Mouse (Mus musculus) megakaryocyte-erythroid progenitor cell, adult 5-6 weeks (primary cell): Measurements from ENCODE around the gene Slc25a34. TPM values are rescaled to one million over a fixed set of nuclear protein-coding genes. Genes with fewer than 3 reads are reported as not detected.

Experiments used
- ATAC-seq: replicated peaks from 2 replicates; pipeline ENCODE4 v1.8.0; 2016; ENCODE audit warnings: mild to moderate bottlenecking, inconsistent platforms; ENCODE audit not compliant: severe bottlenecking, poor library complexity, low FRiP score, low TSS enrichment
- total RNA-seq, 2 experiments: library from RNA; stranded (forward) in 1 of 2; stranded (reverse) in 1 of 2; fragments of 200-1000, 215-1000 nt in 1 of 2; fragments of >200 nt in 1 of 2; fragmentation: Nextera tagmentation in 1 of 2; gene quantifications; 2 replicates each; pipeline ENCODE4 v1.2.3; 2014 to 2017

The Slc25a34 gene
- total RNA-seq, 2 experiments from 2014 or later: not detected

- no peak for ATAC-seq
These were observed 26.8 kb downstream of the Slc25a34 start for GRCm38 (mm10) chr4:141596700-141597328.

GRCm38 (mm10) chr4:141595605-141596268 lies 27.9 kb downstream of the Slc25a34 start:
- no peak for ATAC-seq

- no peak for ATAC-seq
These were observed 28.5 kb downstream of the Slc25a34 start for GRCm38 (mm10) chr4:141595138-141595537.

GRCm38 (mm10) chr4:141591547-141591946 lies 32.1 kb downstream of the Slc25a34 start:
- peak; percentile 51; the same call in 1 of the 2 replicates for ATAC-seq

- ATAC-seq: no peak
These were observed 39.7 kb downstream of the Slc25a34 start for GRCm38 (mm10) chr4:141583919-141584318.

- ATAC-seq: no peak
These were observed 42.6 kb downstream of the Slc25a34 start for GRCm38 (mm10) chr4:141581051-141581450.

- ATAC-seq: peak; percentile 82
These were observed 44.8 kb downstream of the Slc25a34 start for GRCm38 (mm10) chr4:141578833-141579232.

GRCm38 (mm10) chr4:141576877-141577276 lies 46.7 kb downstream of the Slc25a34 start:
- no peak for ATAC-seq

- no peak for ATAC-seq
These were observed 47.2 kb downstream of the Slc25a34 start for GRCm38 (mm10) chr4:141576404-141576803.

GRCm38 (mm10) chr4:141574789-141575702 lies 48.6 kb downstream of the Slc25a34 start:
- peak; percentile 48; the same call in 1 of the 2 replicates for ATAC-seq

- ATAC-seq: no peak
These were observed 50.2 kb downstream of the Slc25a34 start for GRCm38 (mm10) chr4:141573359-141573966.

GRCm38 (mm10) chr4:141572668-141573358 lies 50.8 kb downstream of the Slc25a34 start:
- no peak for ATAC-seq

- ATAC-seq: no peak
These were observed 51.7 kb downstream of the Slc25a34 start for GRCm38 (mm10) chr4:141571934-141572333.

- ATAC-seq: no peak
These were observed 52.3 kb downstream of the Slc25a34 start for GRCm38 (mm10) chr4:141571337-141571739.

GRCm38 (mm10) chr4:141570821-141571220 lies 52.8 kb downstream of the Slc25a34 start:
- ATAC-seq: no peak

- ATAC-seq: no peak
These were observed 53.6 kb downstream of the Slc25a34 start for GRCm38 (mm10) chr4:141570004-141570403.

GRCm38 (mm10) chr4:141568966-141569365 lies 54.7 kb downstream of the Slc25a34 start:
- ATAC-seq: no peak
